Mouse (Mus musculus) kidney, embryonic 14.5 days (tissue): ENCODE results near the gene Luzp1. TPM values are rescaled to one million over a fixed set of nuclear protein-coding genes. Genes with fewer than 3 reads are reported as not detected.

Source experiments
- ATAC-seq: fragments of 200-750 bp; cut with Nextera tagmentation; 2 replicates; pipeline ENCODE4 v1.8.0; 2017; ENCODE audit warnings: moderate number of reproducible peaks, mild to moderate bottlenecking, moderate TSS enrichment, moderate library complexity; ENCODE audit not compliant: low FRiP score, low TSS enrichment
- H3K27ac ChIP-seq: fragments of 300-500 bp; sonication (generic); 2 replicates; pipeline ENCODE4 v1.5.1; 2014; ENCODE audit warnings: low read depth, mild to moderate bottlenecking, low read length, moderate library complexity, mixed read lengths
- H3K27me3 ChIP-seq: fragments of 300-500 bp; sonication (generic); 2 replicates; pipeline ENCODE4 v1.6.1; 2014; ENCODE audit warnings: mild to moderate bottlenecking, low read length; ENCODE audit not compliant: control insufficient read depth, insufficient read depth
- H3K36me3 ChIP-seq: fragments of 300-500 bp; sonication (generic); 2 replicates; pipeline ENCODE4 v1.6.1; 2014; ENCODE audit warnings: low read length, mixed read lengths; ENCODE audit not compliant: control insufficient read depth, insufficient read depth
- H3K4me1 ChIP-seq: fragments of 300-500 bp; sonication (generic); 2 replicates; pipeline ENCODE4 v1.6.1; 2014; ENCODE audit warnings: low read length, mixed read lengths; ENCODE audit not compliant: control insufficient read depth, insufficient read depth
- H3K4me2 ChIP-seq: fragments of 300-500 bp; sonication (generic); replicated peaks from 2 replicates; pipeline ENCODE4 v1.6.1; 2014; ENCODE audit warnings: low read depth, mild to moderate bottlenecking, low read length
- H3K4me3 ChIP-seq: fragments of 300-500 bp; sonication (generic); 2 replicates; pipeline ENCODE4 v1.5.1; 2014; ENCODE audit warnings: mild to moderate bottlenecking, low read length
- H3K9ac ChIP-seq: fragments of 300-500 bp; sonication (generic); 2 replicates; pipeline ENCODE4 v1.6.1; 2014; ENCODE audit warnings: low read depth, mild to moderate bottlenecking, low read length, moderate library complexity
- H3K9me3 ChIP-seq: fragments of 300-500 bp; sonication (generic); 2 replicates; pipeline ENCODE4 v1.6.1; 2016; ENCODE audit warnings: low read length; ENCODE audit not compliant: control insufficient read depth
- WGBS: fragments of 180-500 bp; shearing (Covaris S2); extraction: QIAGEN DNeasy Blood & Tissue Kit; methylation state at CpG from one replicate; pipeline ENCODE4 v1.1.7; 2014; 5-methylcytosine and 5-hydroxymethylcytosine counted together
- polyA plus RNA-seq: library from polyadenylated mRNA; unstranded; fragments of >200 nt; fragmentation: Nextera tagmentation; extraction: Ambion mirVana; gene quantifications from 2 replicates; pipeline ENCODE4 v1.2.1, GENCODE M21; 2014

The Luzp1 gene
- polyA plus RNA-seq = 140 and 144 TPM in 2 replicates

DNA sequence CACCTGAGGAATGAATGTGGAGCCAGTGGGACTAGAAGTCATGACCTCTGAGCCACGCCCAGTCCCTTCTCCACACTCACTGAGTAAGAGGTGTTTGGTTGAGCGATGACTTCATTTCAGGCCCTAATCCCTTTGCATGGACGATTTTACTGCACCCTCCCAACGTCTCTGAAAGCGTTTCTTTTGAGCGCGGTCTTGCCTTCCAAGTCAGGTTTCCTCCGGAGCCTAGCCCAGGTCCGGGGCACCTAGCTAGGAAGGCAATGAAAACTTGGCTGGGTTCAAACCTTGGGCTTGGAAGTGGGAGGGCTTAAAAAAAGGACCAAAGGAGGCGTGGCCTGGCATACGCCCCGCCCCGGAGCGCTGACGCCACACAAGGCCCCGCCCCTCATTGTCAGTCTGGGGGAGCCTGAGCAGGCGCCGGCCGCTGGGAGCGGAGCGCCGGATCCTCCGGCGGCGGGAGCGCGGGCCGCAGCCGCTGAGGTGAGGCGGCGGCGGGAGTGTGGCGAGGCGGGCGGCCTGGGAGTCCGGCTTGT is at the start of gene Luzp1:
Gene Luzp1, plus strand, starts transcription at position 391 of the 533 bp plus-strand sequence.
- Histone ChIP-seq H3K4me3 (peak within 1 kb of the TSS; percentile 96), H3K4me1 (peaks cover 20% of the 10 kb centered on the region), H3K9ac (peak within 1 kb of the TSS; percentile 86), H3K27me3 (no peaks in the 10 kb centered on the region), H3K4me2 (peak within 1 kb of the TSS; percentile 47), H3K27ac (peak within 1 kb of the TSS; percentile 94), H3K36me3 (no peaks in the 10 kb centered on the region), H3K9me3 (no peaks in the 10 kb centered on the region)
- 1% methylated on average over 32 of the region's 36 CpGs for WGBS
- peak; percentile 94 for ATAC-seq

DNA sequence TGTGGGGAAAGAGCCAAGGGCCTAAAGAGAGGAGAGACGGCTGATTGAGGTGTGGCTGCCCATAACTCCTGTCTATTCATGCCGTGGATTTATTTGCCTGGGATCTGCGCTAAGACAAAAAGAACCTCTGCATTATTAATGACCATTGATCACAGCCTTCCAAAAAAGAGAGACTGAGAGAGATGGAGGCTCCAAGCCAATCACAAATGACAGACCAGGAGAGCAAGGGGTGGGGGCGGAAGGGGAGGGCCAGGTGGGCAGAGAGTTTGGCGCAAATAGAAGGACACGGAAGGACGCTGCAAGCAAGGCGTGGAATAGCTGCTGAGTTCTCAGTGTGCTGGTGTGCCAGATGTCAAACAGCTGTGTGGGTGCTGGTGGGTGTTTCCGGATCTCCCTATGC is 46.3 kb upstream of the Luzp1 start, which contains the start of gene Htr1d:
Gene Htr1d, plus strand, starts transcription at position 301 of the 400 bp plus-strand sequence.
- Histone ChIP-seq H3K4me2 (peak within 1 kb of the TSS; percentile 97), H3K27ac (no peak within 1 kb of the TSS), H3K9me3 (no peaks in the 10 kb centered on the region), H3K4me1 (peaks cover 10% of the 10 kb centered on the region), H3K9ac (peak within 1 kb of the TSS; percentile 55), H3K27me3 (peaks cover 30% of the 10 kb centered on the region), H3K36me3 (no peaks in the 10 kb centered on the region), H3K4me3 (peak within 1 kb of the TSS; percentile 54)
- WGBS = 71% methylated on average over 9 of the region's 9 CpGs
- no peak for ATAC-seq

DNA sequence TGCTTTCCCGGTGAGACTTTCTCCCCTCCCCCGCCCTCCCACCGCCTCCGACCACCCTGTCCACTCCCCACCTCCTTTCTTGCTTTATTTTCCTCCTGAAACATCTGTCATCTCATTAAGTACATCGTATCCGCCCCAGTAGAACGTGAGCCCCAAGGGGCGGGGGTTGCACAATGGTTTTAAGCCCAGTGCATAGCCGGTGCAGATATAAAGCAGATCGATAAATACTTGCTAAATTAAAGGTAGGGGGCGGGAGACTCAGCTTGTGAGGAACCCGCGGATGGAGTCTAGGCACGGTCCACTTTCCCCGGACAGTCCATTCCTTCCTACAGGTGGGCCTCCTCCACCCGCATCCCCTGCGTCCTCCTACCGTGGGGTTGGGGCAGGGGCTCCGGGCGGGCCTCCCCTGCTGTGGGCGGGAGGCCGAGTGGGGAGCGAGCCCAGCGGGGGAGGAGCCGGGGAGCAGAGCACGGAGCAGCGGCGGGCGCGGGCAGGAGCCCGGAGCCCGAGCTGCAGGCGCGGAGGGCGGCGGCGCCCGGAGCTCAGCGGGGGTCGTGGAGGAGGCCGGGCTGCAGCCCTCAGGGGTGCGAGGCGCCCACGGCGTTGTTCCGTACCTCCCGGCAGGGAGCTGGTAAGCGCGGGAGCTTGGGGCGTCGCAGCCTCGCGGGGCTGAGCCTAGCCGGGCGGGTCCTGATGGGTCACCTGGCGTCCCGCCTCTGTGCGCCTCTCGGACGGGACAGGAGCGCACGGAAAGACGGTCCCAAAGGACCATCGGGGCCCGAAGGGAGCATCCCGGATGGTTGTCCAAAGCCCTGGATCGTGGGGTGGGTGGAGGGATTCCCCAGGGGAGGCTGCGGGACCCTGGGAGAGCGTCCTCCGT is 45.2 kb upstream of the Luzp1 start:
- Histone ChIP-seq H3K27me3 (peaks cover 30% of the 10 kb centered on the region), H3K4me1 (peaks cover 5% of the 10 kb centered on the region; the same call in 1 of the 2 replicates), H3K9ac (peak overlapping the region; percentile 55), H3K36me3 (no peaks in the 10 kb centered on the region), H3K9me3 (no peaks in the 10 kb centered on the region), H3K4me3 (peak overlapping the region; percentile 54), H3K4me2 (peak overlapping the region; percentile 97), H3K27ac (no peak overlapping the region)
- ATAC-seq = peak; percentile 55
- WGBS = 1% methylated on average over 68 of the region's 70 CpGs

DNA sequence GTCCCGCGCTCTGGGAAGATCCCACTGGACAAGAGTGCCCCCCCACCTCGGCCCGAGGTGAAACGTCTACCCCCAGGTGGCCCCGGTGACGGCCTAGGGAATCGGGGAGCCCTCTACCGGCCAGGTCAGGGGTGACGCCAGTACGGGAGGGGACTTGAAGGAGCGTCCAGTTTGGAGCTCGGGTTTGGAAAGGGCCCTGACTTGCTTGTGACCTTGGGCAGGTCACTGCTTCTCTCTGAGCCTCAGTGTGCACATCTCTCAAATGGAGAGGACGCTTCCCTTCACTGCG is 44.6 kb upstream of the Luzp1 start:
- H3K9me3 ChIP-seq = no peaks in the 10 kb centered on the region
- peaks cover 5% of the 10 kb centered on the region; the same call in 1 of the 2 replicates for H3K4me1 ChIP-seq
- no peaks in the 10 kb centered on the region for H3K36me3 ChIP-seq
- peak overlapping the region; percentile 55; the same call in 1 of the 2 replicates for H3K9ac ChIP-seq
- peak overlapping the region; percentile 97 for H3K4me2 ChIP-seq
- H3K27ac ChIP-seq = no peak overlapping the region
- H3K27me3 ChIP-seq = peaks cover 30% of the 10 kb centered on the region
- WGBS = 2% methylated on average over 15 of the region's 15 CpGs
- H3K4me3 ChIP-seq = peak overlapping the region; percentile 54
- peak; percentile 28 for ATAC-seq

DNA sequence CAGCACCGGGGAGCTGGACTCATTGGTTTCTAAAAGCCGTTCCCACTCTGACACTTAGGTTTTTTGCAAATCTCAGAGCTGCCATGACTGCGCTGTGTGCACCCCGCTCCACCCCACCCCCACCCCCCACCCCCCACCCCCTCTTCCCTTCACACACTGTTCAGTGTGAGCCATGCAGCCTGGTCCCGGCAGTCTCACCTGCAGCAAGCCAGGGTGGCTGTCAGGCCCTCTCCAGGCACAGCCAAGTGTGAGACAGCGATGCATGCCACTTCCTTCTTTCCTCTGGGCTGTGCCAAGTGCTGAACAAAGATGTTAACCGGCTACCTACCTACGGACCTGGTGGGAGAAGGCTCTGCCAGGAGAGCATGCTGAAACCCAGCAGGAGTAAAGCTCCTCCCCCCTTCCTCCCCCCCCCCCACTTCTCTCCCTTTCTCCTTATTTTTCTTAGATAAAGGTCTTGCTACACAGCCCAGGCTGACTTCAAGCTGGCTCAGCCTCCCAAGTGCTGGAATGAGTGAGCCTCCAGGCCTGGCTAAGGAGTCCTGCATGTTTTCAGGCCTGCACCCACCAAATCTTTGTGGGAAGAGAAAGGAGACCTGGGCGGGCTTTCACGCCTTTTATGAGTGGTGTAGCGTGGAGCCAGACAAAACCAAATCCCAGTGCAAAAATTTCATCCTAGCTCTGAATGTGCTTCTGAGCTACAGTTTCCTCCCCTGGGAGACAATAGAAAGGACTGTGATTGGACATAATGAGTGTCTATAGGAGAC is 38.8 kb upstream of the Luzp1 start:
- Histone ChIP-seq H3K27ac (no peak overlapping the region), H3K4me1 (no peaks in the 10 kb centered on the region), H3K4me3 (no peak overlapping the region), H3K36me3 (no peaks in the 10 kb centered on the region), H3K4me2 (no peak overlapping the region), H3K9me3 (no peaks in the 10 kb centered on the region), H3K9ac (no peak overlapping the region), H3K27me3 (no peaks in the 10 kb centered on the region; the same call in 1 of the 2 replicates)
- peak; percentile 54; the same call in 1 of the 2 replicates for ATAC-seq
- 46% methylated on average over 11 of the region's 11 CpGs for WGBS

DNA sequence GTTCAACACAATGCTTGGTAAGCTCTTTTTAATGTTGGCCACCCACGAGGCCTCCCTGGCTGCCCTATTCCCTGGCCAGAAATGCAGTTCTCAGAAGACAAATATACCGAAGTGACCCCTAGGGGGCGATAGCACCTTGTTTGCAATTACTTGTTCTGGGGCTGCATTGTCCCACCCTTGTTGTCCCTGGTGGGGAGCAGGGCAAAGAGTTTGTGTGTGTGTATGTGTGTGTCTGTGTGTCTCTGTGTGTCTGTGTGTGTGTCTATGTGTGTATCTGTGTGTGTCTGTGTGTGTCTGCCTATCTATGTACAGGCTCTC is 38.2 kb upstream of the Luzp1 start:
- Histone ChIP-seq H3K4me3 (no peak overlapping the region), H3K4me1 (no peaks in the 10 kb centered on the region), H3K36me3 (no peaks in the 10 kb centered on the region), H3K27ac (no peak overlapping the region), H3K9me3 (no peaks in the 10 kb centered on the region), H3K4me2 (no peak overlapping the region), H3K9ac (no peak overlapping the region), H3K27me3 (no peaks in the 10 kb centered on the region; the same call in 1 of the 2 replicates)
- 3% methylated on average over 3 of the region's 3 CpGs for WGBS
- peak; percentile 33; the same call in 1 of the 2 replicates for ATAC-seq

DNA sequence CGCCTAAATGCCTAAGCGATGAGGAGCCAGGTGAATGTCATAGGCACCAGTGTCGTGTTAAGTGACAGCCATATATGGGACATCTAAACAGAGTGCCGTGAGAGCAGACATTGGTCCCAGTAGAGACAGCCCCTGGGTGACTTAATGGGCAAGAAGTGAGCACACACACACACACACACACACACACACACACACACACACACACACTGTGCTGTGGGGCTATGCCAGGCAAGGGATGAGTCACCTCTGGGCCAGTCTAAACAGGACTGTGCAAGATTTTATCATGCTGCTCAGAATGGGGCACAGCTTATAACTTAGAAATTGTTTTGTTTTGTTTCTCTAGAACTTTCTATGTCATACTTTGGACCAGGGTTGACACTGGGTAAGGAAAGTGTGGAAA is 35.5 kb upstream of the Luzp1 start:
- Histone ChIP-seq H3K4me3 (no peak overlapping the region), H3K27me3 (no peaks in the 10 kb centered on the region; the same call in 1 of the 2 replicates), H3K4me2 (no peak overlapping the region), H3K27ac (no peak overlapping the region), H3K4me1 (no peaks in the 10 kb centered on the region), H3K36me3 (no peaks in the 10 kb centered on the region), H3K9ac (no peak overlapping the region), H3K9me3 (no peaks in the 10 kb centered on the region)
- WGBS = 86% methylated on average over 4 of the region's 4 CpGs
- no peak for ATAC-seq

DNA sequence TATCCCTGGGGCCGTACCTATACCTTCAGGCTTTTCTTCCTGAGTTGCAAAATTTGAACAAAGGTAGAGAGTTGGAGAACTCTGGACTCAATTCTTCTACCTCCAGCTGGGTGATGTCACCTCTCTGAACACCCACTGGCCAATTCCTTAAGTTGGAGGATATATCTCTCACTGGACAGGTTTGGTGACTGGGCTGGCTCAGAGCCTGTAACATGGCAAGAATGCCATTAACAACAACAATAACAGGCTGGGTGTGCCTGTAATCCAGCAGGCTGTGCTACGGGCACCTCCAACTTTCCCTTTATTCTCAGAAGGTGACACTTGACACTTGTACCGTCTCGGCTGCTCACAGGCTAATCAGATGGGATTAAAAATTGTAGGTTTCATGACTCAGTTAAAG is 30.5 kb upstream of the Luzp1 start:
- no peak overlapping the region for H3K4me2 ChIP-seq

More for the DNA sequence above, 30.5 kb upstream of the Luzp1 start:
- Histone ChIP-seq H3K9me3 (no peaks in the 10 kb centered on the region), H3K4me1 (no peaks in the 10 kb centered on the region), H3K27me3 (no peaks in the 10 kb centered on the region), H3K36me3 (no peaks in the 10 kb centered on the region), H3K4me3 (no peak overlapping the region), H3K9ac (no peak overlapping the region), H3K27ac (no peak overlapping the region)
- ATAC-seq = no peak
- 42% methylated on average over 4 of the region's 4 CpGs for WGBS
